Mouse (Mus musculus): ENCODE results near the gene Foxs1.

Gene Foxs1

DNA sequence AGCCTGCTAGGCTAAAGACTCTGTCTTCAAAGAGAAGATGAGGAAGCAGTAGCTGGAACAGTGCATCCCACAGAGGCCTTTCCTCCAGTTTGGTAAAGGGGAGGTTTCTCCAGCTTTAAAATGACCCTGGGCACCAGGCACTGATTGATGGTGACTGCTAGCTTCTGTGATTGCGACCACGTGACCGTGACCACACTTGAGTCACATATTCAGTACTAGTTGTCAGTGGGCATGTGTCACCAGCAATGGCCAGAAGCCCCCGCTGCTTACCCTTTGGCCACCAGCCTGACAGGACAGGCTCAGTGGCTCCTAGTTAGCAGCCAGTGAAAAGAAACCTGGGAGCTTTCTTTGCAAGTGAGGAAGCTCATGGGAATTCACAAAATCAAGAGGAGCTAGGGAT, 29.4 kb downstream of the Foxs1 start:
- no peak for DNase-seq (ENCODE audit: low read depth, low spot score)

GRCm38 (mm10) chr2:152902658-152903057, 30.4 kb downstream of the Foxs1 start:
- no peak for DNase-seq (ENCODE audit: low read depth, low spot score)

- DNase-seq (ENCODE audit: low read depth, low spot score), result no peak
Measured at GRCm38 (mm10) chr2:152901296-152901695, 31.7 kb downstream of the Foxs1 start.

DNA sequence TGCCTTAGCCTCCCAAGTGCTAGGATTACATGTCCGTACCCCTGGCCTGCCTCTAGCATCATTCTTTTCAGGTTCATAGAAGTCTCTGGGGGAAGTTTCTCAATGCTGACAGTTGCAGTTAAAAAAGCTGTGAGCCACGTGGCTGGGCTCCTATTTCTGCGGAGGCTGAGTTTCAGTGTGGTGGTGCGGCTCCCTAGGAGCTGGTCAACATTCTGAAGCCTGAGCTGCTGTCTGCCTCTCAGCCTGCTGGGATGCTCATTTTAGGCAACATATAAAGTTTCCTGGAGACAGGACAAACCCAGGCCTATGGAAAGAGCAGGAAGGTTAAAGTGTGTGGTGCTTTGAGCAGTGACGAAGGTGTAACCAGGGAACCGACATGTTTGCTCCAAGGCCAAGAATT, 34.0 kb downstream of the Foxs1 start:
- DNase-seq (ENCODE audit: low read depth, low spot score), result no peak

GRCm38 (mm10) chr2:152896926-152897325, 36.1 kb downstream of the Foxs1 start:
- no peak for DNase-seq (ENCODE audit: low read depth, low spot score)

- DNase-seq (ENCODE audit: low read depth, low spot score), result no peak
Measured at GRCm38 (mm10) chr2:152895834-152896233, 37.2 kb downstream of the Foxs1 start.

DNA sequence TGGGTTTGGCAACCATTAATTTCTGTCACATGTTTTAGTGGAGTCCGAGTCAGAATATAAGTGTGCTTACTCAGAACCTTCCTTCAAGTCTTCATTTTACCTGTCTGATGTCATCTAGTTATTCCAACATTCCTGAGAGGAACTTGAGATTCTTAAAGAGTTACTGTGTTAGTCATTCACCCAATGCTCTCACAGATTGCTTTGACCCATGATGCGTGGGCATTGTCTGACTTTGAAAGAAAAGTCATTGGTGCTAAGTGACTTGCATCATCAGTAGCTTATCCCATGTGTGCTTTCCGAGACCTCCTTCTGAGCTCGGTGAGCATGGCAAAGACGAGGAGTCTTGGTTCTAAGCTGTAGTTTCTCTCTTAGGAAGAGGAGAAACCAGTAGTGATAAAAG, 44.2 kb downstream of the Foxs1 start:
- no peak for DNase-seq (ENCODE audit: low read depth, low spot score)

GRCm38 (mm10) chr2:152887230-152887629, 45.8 kb downstream of the Foxs1 start:
- DNase-seq (ENCODE audit: low read depth, low spot score), result no peak

DNA sequence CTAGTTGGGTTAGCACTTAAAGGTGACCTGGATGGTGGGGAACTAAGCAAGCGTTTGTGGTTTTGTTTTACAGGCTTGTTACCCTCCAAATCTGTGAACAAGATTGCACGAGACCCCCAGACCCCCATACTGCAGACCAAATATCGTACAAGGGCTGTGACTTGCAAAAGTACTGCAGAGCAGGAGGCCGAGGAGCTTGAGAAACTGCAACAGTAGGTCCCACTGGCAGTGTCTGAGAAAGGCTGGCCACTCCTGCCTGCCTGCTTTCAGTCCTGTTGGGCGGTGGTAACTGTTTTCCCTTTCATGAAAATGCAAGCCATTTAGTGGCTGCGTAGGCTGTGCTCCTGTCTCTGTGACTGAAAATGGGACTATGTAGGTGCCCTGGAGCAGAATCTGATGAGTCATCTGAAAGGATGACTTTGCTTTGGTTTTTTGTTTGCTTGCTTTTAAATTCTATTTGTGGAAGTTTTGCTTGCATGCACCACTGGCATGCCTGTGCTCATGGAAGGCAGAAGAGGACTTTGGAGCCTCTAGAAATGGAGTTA, 48.8 kb downstream of the Foxs1 start:
- DNase-seq (ENCODE audit: low read depth, low spot score), result no peak
